Mouse (Mus musculus) adrenal gland (tissue): ENCODE data around the gene Ppp1r3e.

Experiments
- intact Hi-C: fragments of 180-260 bp; cut with DNase I; formaldehyde crosslinking; loops from one replicate; pipeline ENCODE4 v1.15.1; 2025

Gene Ppp1r3e

GRCm38 (mm10) chr14:54883154-54884021 lies 6.0 kb upstream of the Ppp1r3e start, which contains the start of the genes Bcl2l2 and Gm20521:
Bcl2l2 (plus strand) TSS chr14:54883377.
Gm20521 (plus strand) TSS chr14:54883441.
- intact Hi-C loops, result no loop called here

- intact Hi-C loops, result no loop called here
Measured at GRCm38 (mm10) chr14:54876539-54877047, 757 bp downstream of the Ppp1r3e start.

- intact Hi-C loops, result no loop called here
Measured at GRCm38 (mm10) chr14:54875844-54876538, 1.4 kb downstream of the Ppp1r3e start.

DNA sequence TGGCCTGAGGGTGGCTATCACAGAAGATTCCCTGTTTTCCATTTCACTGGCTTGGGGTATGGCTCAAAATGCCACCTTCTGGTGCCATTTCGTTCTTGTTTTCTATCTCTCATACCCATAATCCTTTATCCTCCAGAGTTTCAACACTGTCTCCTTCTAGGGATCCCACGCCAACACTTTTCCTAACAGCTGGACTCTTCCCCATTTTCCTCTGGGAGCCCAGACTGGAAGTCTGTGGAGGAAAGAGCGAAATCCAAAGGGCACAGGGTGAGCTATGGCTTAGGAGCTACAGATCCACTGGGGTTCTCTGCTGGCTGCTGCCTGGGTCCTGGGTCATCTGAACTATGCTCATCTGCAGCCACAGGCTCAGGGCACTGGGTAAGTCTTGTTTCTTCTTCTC lies 3.2 kb downstream of the Ppp1r3e start:
- intact Hi-C loops, result no loop called here

GRCm38 (mm10) chr14:54870861-54871260 lies 6.5 kb downstream of the Ppp1r3e start, which contains the start of gene Homez:
Homez (minus strand) TSS chr14:54870961.
- intact Hi-C loops, result no loop called here

DNA sequence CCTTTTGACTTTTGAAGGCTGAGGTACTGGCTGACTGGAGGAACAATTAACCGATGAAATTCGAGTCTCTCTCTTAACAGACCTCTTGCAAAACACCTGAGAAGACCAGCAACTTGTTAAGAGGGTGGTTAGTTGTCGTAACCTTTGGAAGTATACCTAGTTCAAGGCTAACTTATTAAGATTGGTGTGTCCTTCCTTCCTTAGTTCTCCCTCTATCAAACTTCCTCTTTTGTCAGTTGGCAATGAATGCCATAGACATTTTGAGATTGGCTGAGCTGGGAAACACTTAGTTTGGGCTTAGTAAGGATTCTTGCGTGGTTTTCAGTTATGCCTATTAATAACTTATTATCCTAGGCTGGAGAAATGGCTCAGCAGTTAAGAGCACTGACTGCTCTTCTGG lies 9.3 kb downstream of the Ppp1r3e start:
- intact Hi-C loops, result no loop called here

DNA sequence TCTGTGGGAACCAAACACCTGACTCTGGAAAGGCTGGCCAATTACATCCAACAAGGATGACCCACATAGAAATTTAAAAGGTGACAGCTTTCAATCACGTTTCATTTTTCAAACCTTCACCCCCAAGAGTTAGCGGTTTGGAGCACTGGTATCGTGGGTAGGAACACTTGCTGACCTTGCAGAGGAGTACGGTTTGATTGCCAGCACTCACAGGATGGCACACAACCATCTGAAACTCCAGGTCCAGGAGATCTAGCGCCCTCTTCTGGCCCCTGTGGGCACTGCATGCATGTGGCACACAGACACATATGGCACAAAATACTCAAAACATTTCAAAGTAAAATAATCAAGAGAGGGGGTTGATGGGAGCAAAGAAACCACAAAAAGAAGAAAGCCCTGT lies 10.4 kb downstream of the Ppp1r3e start:
- intact Hi-C loops, result no loop called here

GRCm38 (mm10) chr14:54866268-54866667 lies 11.1 kb downstream of the Ppp1r3e start:
- intact Hi-C loops, result no loop called here

- intact Hi-C loops, result no loop called here
Measured at GRCm38 (mm10) chr14:54865626-54866025, 11.7 kb downstream of the Ppp1r3e start.

DNA sequence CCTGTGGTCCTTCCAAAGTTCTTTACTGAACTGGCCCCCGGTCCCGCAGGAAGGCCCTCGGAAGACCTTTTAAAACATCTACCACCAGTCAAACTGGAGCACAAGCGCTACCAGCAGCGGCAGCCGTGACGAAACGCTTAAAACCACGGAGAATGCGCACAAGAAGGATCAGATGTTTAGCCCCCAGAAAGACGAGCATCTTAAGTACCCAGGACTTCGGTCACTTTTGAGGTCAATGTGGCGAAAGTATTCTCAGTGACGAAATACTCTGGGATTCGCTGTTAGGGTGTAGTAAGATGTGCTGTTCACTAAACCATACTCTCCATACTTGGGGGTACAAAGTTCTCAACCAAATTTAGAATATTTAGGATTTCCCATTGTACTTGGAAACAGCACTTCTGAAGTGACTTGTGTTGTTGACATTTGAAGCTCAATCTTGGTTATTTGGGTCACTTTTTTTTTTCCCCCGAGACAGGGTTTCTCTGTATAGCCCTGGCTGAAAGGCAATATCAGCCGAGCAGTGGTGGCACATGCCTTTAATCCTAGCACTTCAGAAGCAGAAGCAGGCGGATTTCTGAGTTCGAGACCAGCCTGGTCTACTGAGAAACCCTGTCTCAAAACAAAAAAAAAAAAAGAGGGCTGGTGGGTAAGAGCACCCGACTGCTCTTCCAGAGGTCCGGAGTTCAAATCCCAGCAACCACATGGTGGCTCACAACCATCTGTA lies 12.9 kb downstream of the Ppp1r3e start:
- intact Hi-C loops, result no loop called here

GRCm38 (mm10) chr14:54863501-54864312 lies 13.6 kb downstream of the Ppp1r3e start:
- intact Hi-C loops, result no loop called here

GRCm38 (mm10) chr14:54860511-54860910 lies 16.8 kb downstream of the Ppp1r3e start:
- intact Hi-C loops, result no loop called here

DNA sequence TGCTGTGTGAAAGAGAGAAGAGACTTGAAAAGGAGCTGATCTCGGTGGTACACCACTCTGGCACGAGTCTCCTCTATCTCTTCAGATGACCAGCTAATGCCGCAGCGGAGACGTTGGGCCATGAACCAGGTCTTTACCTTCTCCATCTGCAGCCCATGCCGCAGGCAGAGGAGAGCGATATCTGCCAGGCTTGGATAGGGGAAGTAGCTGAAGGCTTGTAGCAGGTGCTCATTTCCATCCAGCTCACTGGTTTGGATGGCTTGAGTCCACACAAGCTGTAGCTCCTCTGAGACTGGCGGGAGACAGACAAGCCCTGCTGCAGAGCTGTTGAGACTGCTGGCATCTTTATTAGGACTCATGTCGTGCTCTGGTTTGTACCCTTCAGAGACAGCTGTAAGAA lies 19.5 kb downstream of the Ppp1r3e start:
- intact Hi-C loops, result no loop called here

DNA sequence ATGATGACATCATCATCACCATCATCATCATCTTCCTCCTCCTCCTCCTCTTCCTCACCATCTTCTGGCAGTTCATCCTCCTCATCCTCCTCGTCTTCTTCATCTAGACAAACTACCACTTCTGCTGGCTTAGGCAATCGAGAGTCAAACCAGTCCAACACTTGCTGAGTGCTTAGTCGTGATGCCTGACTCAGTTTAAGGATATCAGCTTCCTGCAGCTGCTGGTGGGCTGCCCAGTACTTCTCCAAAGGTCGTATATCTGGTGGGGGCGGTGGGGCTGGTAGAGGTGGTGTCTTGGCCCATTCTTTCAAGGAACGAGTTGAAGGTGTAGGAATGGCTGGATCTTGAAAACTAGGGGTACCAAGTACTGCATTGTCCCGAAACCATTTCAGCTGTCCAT lies 20.6 kb downstream of the Ppp1r3e start:
- intact Hi-C loops, result no loop called here

GRCm38 (mm10) chr14:54855726-54856125 lies 21.6 kb downstream of the Ppp1r3e start:
- intact Hi-C loops, result no loop called here

DNA sequence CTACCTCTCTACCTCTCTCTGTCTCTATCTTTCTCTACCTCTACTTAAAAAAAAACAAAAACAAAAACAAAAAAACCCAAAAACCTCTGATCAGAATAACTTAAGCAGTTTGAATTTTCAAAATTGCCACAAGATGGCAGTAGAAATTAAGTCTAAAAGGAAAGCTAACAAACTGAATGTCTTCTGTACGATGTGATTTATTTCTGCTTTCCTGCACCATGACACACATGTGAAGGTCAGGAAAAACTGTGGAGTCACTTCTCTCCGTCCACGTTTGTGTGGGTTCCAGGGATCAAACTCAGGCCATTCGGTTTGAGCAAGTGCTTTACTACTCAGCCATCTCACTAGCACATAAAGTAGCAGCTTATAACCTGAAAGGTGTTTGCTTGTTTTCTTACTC lies 33.9 kb downstream of the Ppp1r3e start:
- intact Hi-C loops, result loop anchor here (2.0 kb wide), 2 partner anchors 95 to 171 kb away; partner anchors contain the start of gene Ngdn

DNA sequence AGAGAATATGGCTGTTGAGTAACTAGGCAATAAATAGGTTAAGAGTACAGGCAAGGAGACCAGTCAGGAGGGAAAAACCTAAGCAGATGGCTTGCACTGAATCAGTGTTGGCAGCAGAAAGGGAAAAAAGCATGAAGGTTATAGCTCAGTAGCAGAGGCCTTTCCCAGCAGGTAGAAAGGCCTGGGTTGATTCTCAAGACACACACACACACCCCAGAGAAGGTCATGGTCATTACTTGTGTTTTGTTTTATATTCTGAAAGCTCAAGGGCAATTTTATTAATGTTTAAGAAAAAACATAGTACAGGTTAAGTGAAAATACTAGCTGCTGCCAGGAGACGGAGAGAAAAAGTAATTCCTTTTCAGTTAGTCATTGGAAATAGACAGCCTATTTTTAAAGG lies 53.6 kb downstream of the Ppp1r3e start:
- intact Hi-C loops, result no loop called here
